Mouse (Mus musculus) urinary bladder, adult 18-20 months (tissue): ENCODE measurements at regions not wholly inside any gene's neighbourhood (a gene's known extent, or its start where the extent isn't known, plus 50 kb on each side); places are given as distances from the start of the nearest gene placed in this dataset.
A peak's percentile ranks its signal among the peaks of the same experiment; 100 is the strongest.

Experiments used
- DNase-seq, 2 experiments: peaks; one replicate each; pipeline ENCODE4 v3.0.0; 2022; ENCODE audit warnings: low spot score in 2 of 2, mixed read lengths in 2 of 2

GRCm38 (mm10) chr4:56619803-56620202, 120.1 kb upstream of the Gm26657 start:
- DNase-seq, result no peak

GRCm38 (mm10) chr4:56619054-56619453, 120.8 kb upstream of the Gm26657 start:
- no peak for DNase-seq

GRCm38 (mm10) chr4:56618433-56618832, 121.4 kb upstream of the Gm26657 start:
- DNase-seq, result no peak

DNA sequence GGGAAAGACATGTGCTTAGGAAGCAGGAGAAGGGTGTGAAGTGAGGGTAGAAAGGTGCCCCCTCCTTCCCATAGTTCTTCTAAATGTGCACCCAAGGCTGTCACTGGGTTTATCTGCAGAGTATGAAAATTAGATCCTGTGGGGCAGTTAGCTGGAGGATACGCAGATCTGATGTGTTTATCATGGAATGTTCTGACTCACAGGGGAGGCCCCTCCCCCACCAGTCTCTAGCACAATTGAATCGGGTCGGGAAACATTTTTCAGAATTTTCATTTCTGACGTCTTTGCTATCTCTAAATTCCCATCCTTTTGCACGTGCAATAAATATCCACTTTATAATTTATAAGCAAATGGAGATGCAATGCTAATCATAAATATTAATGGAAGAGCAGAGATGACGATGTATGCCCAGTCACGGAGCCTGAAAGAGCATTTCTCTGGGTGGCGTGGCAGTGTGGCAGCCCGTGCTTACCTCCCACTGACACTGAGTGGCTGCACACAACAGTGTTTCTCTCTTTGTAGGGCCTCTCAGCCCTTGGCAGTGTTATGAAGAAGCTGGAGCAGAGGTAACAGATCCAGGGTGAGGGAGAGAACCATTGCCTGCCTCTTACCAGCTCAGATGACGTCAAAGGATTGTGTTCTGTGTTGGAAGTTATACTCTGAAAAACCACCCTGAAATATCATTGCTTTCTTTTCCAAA, 122.1 kb upstream of the Gm26657 start:
- no peak for DNase-seq

DNA sequence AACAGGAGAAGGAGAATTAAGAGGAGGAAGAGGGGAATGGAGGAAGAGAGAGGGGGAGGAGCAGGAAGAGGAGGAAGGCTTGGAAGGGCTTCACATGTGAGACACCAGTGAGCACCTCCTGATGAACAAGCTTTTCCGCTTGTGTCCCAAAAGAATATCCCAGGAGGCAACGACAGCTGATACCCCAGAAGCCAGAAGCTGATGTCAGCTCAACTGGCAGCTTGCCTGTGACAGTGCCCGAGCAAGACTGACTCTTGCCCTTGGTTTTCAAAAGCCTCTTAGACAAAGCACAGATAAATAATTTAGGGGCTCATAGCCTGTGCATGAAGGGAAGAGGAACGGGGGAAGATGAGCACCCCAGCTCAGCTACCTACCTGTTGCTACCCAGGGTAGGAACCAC, 127.5 kb upstream of the Gm26657 start:
- no peak for DNase-seq

GRCm38 (mm10) chr4:56611751-56612150, 128.1 kb upstream of the Gm26657 start:
- no peak for DNase-seq

DNA sequence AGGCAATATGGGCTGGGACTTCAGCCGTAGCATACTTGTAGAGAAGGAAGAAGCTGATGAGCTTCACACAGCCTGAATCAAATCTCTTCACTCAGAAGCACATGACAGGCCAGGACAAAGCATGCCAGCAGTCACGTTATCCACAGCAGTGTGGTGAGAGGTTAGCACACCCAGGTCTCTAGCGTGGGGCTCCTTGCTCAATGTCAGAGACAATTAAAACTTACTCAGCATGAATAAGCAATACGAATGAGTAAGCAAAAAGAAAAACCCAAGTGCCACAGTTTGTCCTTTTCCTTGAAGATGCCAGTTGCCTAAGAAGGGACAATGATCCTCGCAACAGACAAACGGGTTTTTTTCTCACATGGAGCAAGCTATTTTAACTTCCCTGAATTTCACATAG, 129.6 kb upstream of the Gm26657 start:
- DNase-seq, result peak in 1 of 2 experiments; percentile 9

DNA sequence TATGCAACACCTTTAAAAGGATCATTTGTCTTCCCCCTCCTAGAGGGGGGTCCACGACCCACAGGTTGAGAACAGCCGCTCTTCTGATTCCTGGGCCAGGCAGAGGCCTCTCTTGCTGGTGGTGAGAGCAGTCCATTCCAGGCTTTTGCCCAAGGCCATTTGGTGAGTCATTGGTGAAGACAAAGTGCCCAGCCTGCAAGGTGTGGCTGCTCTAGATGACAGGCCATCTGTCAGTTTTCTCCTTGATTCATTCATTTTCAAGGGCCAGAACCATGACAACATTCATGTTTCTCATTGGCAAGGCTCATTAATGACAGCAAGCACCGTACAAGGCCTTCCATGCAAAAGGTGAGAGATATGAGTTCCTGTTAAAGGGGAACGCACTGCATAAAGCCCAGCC, 131.2 kb upstream of the Gm26657 start:
- peak in 1 of 2 experiments; percentile 31 for DNase-seq

DNA sequence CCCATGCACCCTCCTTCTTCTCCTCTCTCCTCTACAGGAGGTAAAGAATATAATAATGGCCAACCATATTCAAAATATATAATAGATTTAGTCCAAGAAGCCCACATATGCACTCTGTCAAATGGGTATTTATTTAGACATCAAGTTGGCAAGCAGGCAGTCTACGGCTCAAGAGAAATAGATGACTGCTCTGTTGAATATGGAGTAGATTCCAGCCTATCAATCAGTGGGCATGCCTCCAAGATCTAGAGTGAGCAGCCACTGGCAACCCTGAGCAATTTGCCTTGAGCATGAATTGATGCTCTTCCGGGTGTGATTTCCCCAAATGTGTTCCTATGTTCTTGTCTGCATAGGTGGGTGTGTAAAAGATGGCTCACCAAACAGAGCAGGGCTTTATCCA, 141.5 kb upstream of the Gm26657 start:
- DNase-seq, result no peak

- no peak for DNase-seq
These were observed 141.9 kb upstream of the Gm26657 start for GRCm38 (mm10) chr4:56597931-56598330.

- peak in 1 of 2 experiments; percentile 30 for DNase-seq
These were observed 157.5 kb upstream of the Gm26657 start for GRCm38 (mm10) chr4:56582405-56582804.

DNA sequence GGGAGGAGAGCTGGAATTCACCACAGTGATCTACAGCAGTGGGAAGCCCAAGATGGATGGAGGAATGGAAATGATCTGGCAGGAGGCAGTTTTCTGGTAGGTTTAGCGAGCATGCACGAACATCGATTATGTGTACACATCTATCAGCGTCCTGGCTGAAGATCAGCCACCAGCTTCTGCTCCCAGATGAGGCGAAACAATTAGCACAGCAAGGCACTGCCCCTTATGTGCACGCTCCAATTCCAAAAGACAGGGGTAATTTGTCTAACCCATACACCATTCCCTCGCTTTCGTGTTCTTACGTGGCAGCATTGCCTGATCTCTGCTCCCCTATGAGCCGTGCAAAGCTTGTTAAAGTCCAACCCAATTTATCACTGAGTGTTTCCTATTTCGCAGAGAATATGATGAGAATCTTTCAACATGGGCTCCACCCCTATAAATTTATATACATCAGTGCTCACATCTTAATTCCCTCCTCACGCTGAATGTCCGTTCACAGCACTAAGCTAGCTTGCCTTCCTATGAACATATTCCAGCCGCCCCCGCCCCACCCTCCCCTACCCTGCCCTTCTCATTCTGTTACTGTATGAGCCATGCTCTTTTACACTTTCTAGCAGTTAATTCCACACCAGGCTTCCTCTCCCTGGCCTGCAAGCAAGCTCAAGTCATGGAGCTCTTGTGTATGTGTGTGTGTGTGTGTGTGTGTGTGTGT, 162.9 kb upstream of the Gm26657 start:
- DNase-seq, result no peak

- DNase-seq, result no peak
These were observed 187.7 kb upstream of the Gm26657 start for GRCm38 (mm10) chr4:56552126-56552525.

DNA sequence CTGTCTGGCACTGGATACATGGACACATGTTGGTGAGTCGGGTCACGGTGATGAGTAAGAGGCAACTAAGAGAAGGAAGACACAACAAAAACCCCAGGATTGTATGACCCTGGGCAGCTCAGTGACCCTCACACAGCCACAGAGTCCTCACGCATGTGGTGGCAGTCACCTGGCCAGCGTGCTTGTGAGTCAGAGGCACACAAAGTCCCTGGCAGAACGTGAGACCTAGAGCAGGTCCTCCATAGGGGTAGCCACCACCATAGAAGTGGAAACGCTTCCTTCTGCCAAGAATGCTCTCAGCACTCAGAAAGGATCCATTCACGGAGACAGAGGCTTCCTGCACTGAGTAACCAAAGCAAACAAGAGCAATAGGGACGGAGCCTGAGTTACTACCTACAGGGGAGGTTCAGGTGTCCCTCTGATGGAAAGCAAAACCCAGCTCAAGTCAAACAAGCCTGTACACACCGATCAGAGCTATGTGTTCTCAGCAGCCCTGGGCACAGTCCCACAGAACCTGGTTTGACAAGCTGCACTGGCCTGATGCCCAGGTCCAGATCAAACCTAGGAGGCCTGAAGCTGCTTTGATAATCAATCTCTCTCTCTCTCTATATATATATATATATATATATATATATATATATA, 206.4 kb upstream of the Gm26657 start:
- peak; percentile 32 to 57 for DNase-seq

- no peak for DNase-seq
These were observed 206.9 kb upstream of the Gm26657 start for GRCm38 (mm10) chr4:56532921-56533320.

DNA sequence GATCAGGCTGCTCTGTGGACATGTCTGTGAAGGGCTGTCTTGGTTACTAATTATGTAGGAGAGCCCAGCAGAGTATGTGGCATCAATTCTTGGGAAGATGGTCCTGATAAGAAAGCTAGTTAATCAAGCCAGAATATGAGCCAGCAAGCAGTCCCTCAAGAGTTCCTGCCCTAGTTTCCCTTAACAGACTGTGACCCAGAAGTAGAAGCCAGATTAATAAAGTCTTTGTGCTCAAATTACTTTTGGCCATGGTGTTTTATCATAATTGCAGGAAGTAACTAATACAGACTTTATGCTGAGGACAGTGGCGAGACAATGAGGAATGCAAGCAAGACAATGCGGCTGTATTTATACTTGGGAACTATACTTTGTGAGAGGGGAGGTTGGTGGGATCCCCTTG, 211.3 kb upstream of the Gm26657 start:
- no peak for DNase-seq

GRCm38 (mm10) chr4:56524430-56524985, 215.4 kb upstream of the Gm26657 start:
- DNase-seq, result no peak

- no peak for DNase-seq
These were observed 232.1 kb upstream of the Gm26657 start for GRCm38 (mm10) chr4:56507770-56508169.

DNA sequence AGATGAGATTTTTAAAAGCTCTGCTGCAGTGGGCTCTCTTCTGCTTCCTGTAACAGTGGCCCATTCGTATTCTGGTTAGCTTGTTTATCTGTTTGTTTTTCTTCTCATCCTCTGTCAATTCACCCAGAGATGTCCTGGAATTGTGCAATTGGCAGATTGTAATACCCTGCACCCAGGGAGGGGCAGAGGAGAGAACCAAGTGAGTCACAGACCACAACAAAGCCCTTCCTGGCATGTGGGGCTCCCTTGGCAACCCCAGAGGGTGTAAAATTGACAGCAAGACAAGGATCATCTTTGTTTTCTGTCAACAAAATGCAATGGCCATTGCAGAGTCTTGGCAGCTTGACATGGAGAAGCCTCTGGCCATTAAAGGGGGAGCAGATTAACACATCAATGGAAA, 233.1 kb upstream of the Gm26657 start:
- DNase-seq, result no peak

DNA sequence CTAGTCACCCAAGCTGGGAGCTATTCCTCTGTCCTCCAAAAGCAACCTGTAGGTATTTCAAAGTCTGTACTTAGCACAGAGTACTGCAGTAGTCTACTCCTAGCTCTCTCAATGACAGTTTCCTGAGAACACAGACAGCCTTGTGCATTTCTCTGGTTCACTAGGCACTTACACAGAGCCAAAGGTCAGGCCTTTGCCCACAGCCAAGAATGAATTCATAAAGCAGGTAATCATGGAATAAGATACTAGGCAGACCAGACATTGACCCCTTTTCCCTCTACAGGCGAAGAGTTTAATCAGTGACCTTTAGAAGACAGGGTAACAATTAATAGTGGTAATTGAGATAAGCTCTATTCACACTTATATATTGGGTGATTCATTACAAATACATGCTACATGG, 233.8 kb upstream of the Gm26657 start:
- DNase-seq, result no peak

DNA sequence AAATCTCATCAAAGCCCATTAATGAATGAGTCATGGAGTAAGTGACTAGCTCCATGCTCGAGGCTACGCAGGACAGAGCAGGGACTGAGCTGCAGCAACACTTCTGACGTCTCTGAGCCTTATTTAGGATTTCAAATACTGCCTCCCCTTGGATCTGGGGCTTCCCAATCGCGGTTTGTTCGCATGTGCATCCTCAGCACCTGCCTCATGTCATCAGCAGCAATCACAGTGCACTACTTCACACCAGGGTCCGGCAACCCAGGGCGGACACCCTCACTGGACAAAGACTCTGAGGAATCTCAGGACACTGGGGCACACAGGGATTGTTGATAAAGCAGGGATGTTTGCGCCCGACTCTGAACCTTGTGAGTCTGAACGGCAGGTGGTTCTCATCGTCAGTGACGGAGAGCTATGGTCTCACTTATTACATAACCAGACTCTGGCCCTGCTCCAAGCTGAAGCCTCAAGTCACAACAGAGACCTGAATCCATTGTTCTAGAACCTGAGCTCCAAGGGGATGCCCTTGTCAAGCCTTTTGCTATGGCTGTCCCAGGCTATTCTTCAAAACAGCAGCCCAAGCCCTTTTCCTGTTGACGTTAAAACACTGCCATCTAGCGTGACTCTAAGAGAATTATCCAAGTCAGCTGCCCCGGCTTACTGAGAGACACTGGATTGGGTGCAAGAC, 247.2 kb upstream of the Gm26657 start:
- DNase-seq, result peak; percentile 35 to 45

- DNase-seq, result no peak
These were observed 250.5 kb upstream of the Gm26657 start for GRCm38 (mm10) chr4:56489361-56489760.
